23 mouse cellular contexts compared by ENCODE assay signal in genomic region chr6:140381162-140381561, GRCm38 (mm10). TPM values are rescaled to one million over a fixed set of nuclear protein-coding genes. Genes with fewer than 3 reads are reported as not detected.
A peak's percentile ranks its signal among the peaks of the same experiment; 100 is the strongest.
DNase-seq lines count a peak whose midpoint lies in the region; ATAC-seq lines count a peak whose summit lies in the region.
"Had no signal": no experiment of that assay in that cellular context is flagged by ENCODE, and none has a peak within 500 bp of the region (broad histone marks: within the 10 kb centered on the region; RNA-seq: fewer than 3 reads in every experiment).

No protein-coding gene starts in this region.

- H3K4me3 ChIP-seq in intestine, embryonic 15.5 days (replicated peaks) = no peak overlapping the region
- H3K4me3 ChIP-seq: forebrain, embryonic 13.5 days; heart, embryonic 12.5 days; hindbrain, embryonic 10.5 days had no signal

- no peak overlapping the region for H3K4me2 ChIP-seq in intestine, embryonic 15.5 days (replicated peaks)
- H3K4me2 ChIP-seq: forebrain, embryonic 13.5 days; heart, embryonic 12.5 days had no signal

- no peaks in the 10 kb centered on the region for H3K9me3 ChIP-seq in intestine, embryonic 15.5 days
- H3K9me3 ChIP-seq: forebrain, embryonic 13.5 days; heart, embryonic 12.5 days; hindbrain, embryonic 10.5 days had no signal

- H3K36me3 ChIP-seq in intestine, embryonic 15.5 days = no peaks in the 10 kb centered on the region
- H3K36me3 ChIP-seq: G1E; heart, embryonic 12.5 days; hindbrain, embryonic 10.5 days had no signal

- WGBS in intestine, embryonic 15.5 days = 85% methylated on average over 8 of the region's 8 CpGs

- ATAC-seq in intestine, embryonic 15.5 days = peak; percentile 34; the same call in 1 of the 2 replicates
- ATAC-seq: forebrain, embryonic 13.5 days; inflammation-experienced regulatory T-cells, adult 6 months; midbrain, embryonic 16.5 days had no signal

- no peak overlapping the region for H3K9ac ChIP-seq in intestine, embryonic 15.5 days
- H3K9ac ChIP-seq: forebrain, embryonic 13.5 days; heart, embryonic 12.5 days had no signal

- H3K4me1 ChIP-seq in intestine, embryonic 15.5 days (replicated peaks) = no peaks in the 10 kb centered on the region
- H3K4me1 ChIP-seq: forebrain, embryonic 13.5 days; heart, embryonic 12.5 days; hindbrain, embryonic 10.5 days had no signal

- H3K27ac ChIP-seq in intestine, embryonic 15.5 days = no peak overlapping the region
- H3K27ac ChIP-seq: forebrain, embryonic 13.5 days; hindbrain, embryonic 10.5 days; macrophage; stomach, postnatal 0 days had no signal

- DNase-seq in heart, adult 11 months = peak; percentile 72
- DNase-seq in heart, adult 8-10 months (ENCODE audit: low spot score) = no peak
- DNase-seq in layer of hippocampus, adult 9-11 months = peak; percentile 47
- no peak for DNase-seq in layer of hippocampus, adult 18-20 months (ENCODE audit: low spot score in 2 of 2)
- DNase-seq in brain, adult 2 months (ENCODE audit: low read depth, low spot score) = peak; percentile 66
- no peak for DNase-seq in adrenal gland, postnatal 10 days
- DNase-seq: adrenal gland, adult 8-10 months; B cell, adult 2 months; cerebellum, adult 8-10 months; heart, postnatal 10 days; layer of hippocampus, postnatal 36 days; right cerebral cortex, adult 18-20 months; thymus, adult 2 months had no signal

- H3K27me3 ChIP-seq in intestine, embryonic 15.5 days (replicated peaks) = no peaks in the 10 kb centered on the region
- H3K27me3 ChIP-seq: CH12.LX; forebrain, embryonic 13.5 days; heart, embryonic 12.5 days had no signal

RNA-seq across cellular contexts. Expression of gene Plekha5, which starts 42.7 kb away (rescaled TPM):
- total RNA-seq in heart, adult 8-10 months (2022) = 10 to 100 TPM; 18.2 to 29.2 (median 24.8) TPM
- 100 to 1,000 TPM in 1 of 2 experiments, 10 to 100 TPM in 1; 99.4 to 104 TPM for total RNA-seq in layer of hippocampus, adult 18-20 months (2021)
- 40.8 and 43.2 TPM in 2 replicates for polyA plus RNA-seq in intestine, embryonic 15.5 days (2015; fragmentation: Nextera tagmentation; extraction: Ambion mirVana)
- 10 to 100 TPM; 29.6 to 37.9 TPM for total RNA-seq in adrenal gland, postnatal 10 days (2021)
- polyA plus RNA-seq: G1E had no signal

Comparison
In these comparisons a context has a peak if more than half of its experiments do, and no peak if none do; other contexts are left out.
1. DNase-seq: peak in heart, adult 11 months (single experiment), layer of hippocampus, adult 9-11 months (single experiment) and brain, adult 2 months (single experiment); none in heart, adult 8-10 months (single experiment), layer of hippocampus, adult 18-20 months (0 of 2) and adrenal gland, postnatal 10 days (single experiment).